Mouse (Mus musculus) G1E-ER4 (cell line): ENCODE measurements around the gene Nudt15. TPM values are rescaled to one million over a fixed set of nuclear protein-coding genes. Genes with fewer than 3 reads are reported as not detected.

Experiments
- GATA1 ChIP-seq: IDR thresholded peaks from one replicate; pipeline ENCODE4 v1.8.0; 2012; ENCODE audit warnings: low read length, inconsistent platforms
- polyA plus RNA-seq: library from polyadenylated mRNA; stranded (reverse); fragments of >175 nt; gene quantifications from 2 replicates; pipeline ENCODE4 v1.2.3, GENCODE M21; 2012

Nudt15 gene
- polyA plus RNA-seq, 1 experiment, result 0.40 TPM

GRCm38 (mm10) chr14:73483516-73484229 lies 64.4 kb downstream of the Nudt15 start:
- no peak for TF ChIP-seq GATA1

DNA sequence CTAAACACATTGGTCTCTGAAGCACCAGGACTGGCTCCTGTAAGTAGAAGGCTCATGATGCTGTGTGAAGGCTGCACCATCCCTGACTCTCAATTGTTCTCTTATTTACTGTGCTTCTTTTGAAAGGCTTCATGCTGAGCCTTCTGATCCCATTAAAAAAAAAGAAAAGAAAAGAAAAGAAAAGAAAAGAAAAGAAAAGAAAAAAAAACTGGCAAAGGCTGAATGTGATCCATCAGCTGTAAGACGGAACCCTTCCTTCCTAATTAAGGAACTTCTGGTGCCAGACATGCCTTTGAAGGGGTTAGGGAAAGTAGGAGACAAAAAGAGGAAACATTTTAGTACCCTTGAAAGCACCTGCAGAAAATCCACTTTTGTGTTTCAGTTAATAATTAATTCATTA lies 68.3 kb downstream of the Nudt15 start:
- no peak for TF ChIP-seq GATA1

GRCm38 (mm10) chr14:73478321-73478720 lies 69.7 kb downstream of the Nudt15 start:
- no peak for TF ChIP-seq GATA1

DNA sequence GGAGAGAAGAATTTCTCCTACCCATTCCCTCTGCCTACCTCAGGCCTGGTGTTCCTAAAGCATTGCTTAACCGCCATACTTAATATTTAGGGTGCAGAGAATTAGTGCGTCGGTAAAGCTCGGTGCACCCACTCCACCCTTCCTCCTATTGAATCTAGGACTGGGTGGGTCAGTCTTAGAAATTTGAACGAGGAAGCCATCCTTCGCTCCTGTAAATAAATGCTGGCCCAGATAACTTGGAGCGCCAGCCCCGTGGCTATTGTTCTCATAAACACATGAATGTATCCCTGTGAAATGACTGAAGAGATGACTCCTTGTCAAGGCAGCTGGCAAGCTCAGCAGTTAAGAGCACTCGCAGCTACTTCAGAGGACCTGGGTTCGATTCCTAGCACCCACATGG lies 71.0 kb downstream of the Nudt15 start:
- no peak for TF ChIP-seq GATA1

DNA sequence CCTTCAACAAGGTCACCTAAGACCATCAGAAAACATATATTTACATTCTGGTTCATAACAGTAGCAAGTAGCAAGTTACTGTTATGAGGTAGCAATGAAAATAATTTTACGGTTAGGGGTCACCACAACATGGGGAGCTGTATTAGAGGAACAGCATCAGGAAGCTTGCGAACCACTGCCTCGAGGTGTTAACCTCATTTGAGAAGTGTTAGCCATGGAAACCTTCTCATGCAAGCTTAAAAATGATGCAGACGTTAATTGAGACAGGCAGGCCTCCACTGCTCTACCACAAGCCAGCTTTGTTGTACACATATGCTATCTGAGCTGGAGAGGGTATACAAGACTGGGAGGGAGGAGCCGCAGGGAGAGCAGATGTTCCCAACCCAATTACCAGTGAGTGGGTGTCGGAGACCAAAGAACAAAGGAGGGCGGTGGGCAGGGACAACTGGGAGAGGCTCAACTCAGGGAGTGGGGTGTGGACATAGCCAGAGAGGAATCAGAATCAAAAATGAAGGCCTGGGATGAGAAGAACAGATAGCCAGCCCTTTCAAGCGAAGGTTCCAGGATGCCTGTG lies 71.6 kb downstream of the Nudt15 start:
- no peak for TF ChIP-seq GATA1

DNA sequence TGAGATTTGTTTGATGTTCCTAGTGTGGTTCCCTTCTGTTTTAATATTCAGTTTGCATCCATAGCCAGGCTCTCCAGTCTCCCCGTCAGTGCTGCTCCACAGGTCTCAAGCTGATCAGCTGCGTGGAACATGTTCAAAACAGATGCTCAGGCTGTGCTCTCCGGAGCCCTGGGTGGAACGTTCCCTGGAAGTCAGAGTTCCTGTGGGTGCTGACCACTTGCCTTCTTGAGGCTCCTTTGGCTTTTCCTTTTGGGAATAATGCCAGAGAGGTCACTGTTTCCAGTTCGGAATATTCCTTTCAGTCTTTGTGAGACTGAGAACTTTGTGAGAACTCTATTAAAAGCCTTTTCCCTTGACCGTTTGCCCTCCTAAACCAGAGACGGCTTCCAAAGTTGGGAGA lies 72.5 kb downstream of the Nudt15 start:
- no peak for TF ChIP-seq GATA1

GRCm38 (mm10) chr14:73474636-73475093 lies 73.4 kb downstream of the Nudt15 start:
- TF ChIP-seq GATA1, result no peak

GRCm38 (mm10) chr14:73473670-73474460 lies 74.2 kb downstream of the Nudt15 start:
- no peak for TF ChIP-seq GATA1

DNA sequence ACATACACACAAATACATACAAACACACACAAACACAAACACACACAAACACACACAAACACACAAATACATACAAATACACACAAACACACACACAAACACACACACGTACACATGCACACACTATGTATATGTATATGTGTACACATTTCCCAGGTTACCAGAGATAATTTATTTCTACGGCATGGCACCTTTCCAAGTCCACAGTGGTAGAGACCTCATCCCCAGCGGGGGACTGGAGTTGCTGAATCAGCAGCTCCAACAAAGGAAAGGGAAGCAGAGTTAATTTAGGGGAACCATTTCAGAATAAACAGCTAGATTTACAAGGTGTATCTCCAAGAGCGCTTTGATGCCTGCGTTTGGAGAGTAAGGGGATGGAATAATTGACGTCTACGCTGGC lies 75.8 kb downstream of the Nudt15 start:
- no peak for TF ChIP-seq GATA1

GRCm38 (mm10) chr14:73470593-73470992 lies 77.4 kb downstream of the Nudt15 start:
- TF ChIP-seq GATA1, result no peak

GRCm38 (mm10) chr14:73469506-73469905 lies 78.5 kb downstream of the Nudt15 start:
- no peak for TF ChIP-seq GATA1

Other genes with a start within 250 kb of the Nudt15 start
- 11.7 and 16.2 TPM in 2 replicates for gene Rb1, start 222.4 kb downstream of the Nudt15 start, polyA plus RNA-seq
- gene Itm2b, start 163.0 kb downstream of the Nudt15 start, polyA plus RNA-seq, result 97.8 and 137 TPM in 2 replicates
- gene Med4, start 38.2 kb downstream of the Nudt15 start, polyA plus RNA-seq, result 10.7 and 22.7 TPM in 2 replicates
- gene Sucla2, start 22.9 kb downstream of the Nudt15 start, polyA plus RNA-seq, result 13.6 and 21.3 TPM in 2 replicates
- gene Gm21750, start 113.0 kb upstream of the Nudt15 start, polyA plus RNA-seq, result not detected in 2 replicates